Mouse (Mus musculus): ENCODE data around the gene Zfp467. TPM values are rescaled to one million over a fixed set of nuclear protein-coding genes. Genes with fewer than 3 reads are reported as not detected.

The Zfp467 gene
- polyA plus RNA-seq, 1 experiment: 37.0 TPM

DNA sequence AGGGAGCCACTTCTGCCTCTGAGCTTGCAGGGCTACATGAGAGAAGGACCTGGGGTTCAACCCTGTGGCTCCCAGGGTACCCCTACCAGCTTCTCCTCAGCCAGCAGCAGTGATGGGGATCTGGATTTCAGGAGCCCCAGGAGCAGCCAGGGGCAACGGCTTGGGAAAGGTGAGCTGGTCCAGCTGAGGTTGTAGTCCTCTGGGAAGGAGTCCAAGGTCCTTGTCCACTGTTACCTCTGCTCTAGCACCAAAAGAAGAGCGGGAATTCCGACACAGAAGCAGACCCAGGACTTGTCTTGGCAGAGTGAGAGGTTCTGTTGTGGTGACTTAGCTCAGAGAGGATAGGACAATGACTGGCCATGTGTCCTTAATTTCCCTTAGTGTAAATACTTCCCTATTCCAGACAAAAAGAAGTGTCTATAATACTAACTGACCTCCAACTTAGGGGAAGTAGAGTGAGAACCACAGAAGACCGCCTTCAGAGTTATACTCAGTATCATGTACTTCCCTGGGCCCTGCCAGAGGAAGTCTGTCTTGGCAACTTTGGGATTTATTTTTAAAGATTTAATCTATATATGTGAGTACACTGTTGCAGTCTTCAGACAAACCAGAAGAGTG, 35.8 kb downstream of the Zfp467 start:
- DNase-seq (ENCODE audit: low read depth): no peak
- TF ChIP-seq CTCF (IDR thresholded peaks at IDR 0.05; ENCODE audit: borderline replicate concordance, extremely low read depth, insufficient read depth, insufficient read length): no peak
- TF ChIP-seq POLR2A (IDR thresholded peaks at IDR 0.05; ENCODE audit: borderline replicate concordance, extremely low read depth, insufficient read depth, insufficient read length, poor library complexity, severe bottlenecking): no peak

DNA sequence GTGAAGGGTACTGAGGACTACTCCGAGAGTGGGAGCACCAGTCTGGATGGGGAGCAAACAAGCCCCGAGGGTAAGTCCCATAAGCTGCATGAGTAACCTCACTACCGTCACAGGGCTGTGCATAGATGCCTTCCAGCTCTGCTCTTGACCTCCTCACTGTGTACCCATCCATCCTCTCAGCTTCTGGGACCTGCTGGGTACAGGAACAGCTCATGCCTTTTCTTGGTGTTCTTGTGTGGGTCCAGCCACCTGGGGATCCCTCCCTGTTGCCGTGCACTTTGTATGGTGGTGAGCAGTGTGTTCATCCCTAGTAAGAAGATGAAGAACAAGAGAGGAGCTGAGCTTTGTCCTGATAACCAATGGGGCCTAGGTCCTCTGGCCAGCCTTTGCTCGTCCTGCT, 41.6 kb downstream of the Zfp467 start:
- TF ChIP-seq CTCF (IDR thresholded peaks at IDR 0.05; ENCODE audit: borderline replicate concordance, extremely low read depth, insufficient read depth, insufficient read length) (no peak), POLR2A (IDR thresholded peaks at IDR 0.05; ENCODE audit: borderline replicate concordance, extremely low read depth, insufficient read depth, insufficient read length, poor library complexity, severe bottlenecking) (no peak)
- DNase-seq (ENCODE audit: low read depth): no peak

DNA sequence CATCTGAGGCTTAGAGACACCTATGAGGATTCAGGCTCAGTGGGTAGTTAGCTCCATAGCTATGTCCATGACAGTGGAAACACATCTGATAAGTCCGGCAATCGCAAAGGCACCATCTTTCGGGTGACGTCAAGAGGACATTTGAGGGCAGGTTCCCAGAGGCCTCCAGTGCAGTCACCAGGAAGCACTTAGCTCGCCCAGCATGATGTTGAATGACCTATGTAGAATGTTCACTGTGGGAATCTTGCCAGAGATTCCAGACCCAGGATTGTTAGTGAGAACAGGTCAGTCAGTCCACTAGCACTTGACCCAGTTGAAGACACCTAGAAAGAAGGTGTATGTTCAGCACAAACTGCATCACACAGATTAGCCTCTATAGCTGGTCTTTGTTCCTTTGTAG, 45.7 kb downstream of the Zfp467 start:
- no peak for TF ChIP-seq CTCF (IDR thresholded peaks at IDR 0.05; ENCODE audit: borderline replicate concordance, extremely low read depth, insufficient read depth, insufficient read length)
- no peak for TF ChIP-seq POLR2A (IDR thresholded peaks at IDR 0.05; ENCODE audit: borderline replicate concordance, extremely low read depth, insufficient read depth, insufficient read length, poor library complexity, severe bottlenecking)
- DNase-seq (ENCODE audit: low read depth): no peak

DNA sequence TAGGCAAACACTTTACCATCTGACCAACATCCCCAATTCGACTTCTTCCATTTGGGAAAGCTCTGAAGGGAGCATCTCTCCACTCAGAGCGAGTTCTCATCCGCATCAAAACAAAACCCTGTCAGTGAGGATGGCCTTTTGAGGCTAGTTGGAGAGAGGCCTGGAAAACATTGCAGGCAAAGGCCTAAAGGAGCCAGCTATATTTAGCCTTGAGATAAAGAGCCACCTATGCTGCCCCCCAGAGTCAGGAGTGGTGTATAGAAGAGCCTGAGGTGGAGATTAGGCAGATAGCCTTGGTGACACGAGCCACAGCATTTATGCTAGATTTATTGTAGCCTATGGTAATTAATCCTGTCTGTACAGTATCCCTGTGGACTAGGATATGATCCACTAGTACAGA, 48.3 kb downstream of the Zfp467 start:
- DNase-seq (ENCODE audit: low read depth): peak; percentile 44
- TF ChIP-seq CTCF (IDR thresholded peaks at IDR 0.05; ENCODE audit: borderline replicate concordance, extremely low read depth, insufficient read depth, insufficient read length): peak; percentile 39; the same call in 1 of the 2 replicates
- no peak for TF ChIP-seq POLR2A (IDR thresholded peaks at IDR 0.05; ENCODE audit: borderline replicate concordance, extremely low read depth, insufficient read depth, insufficient read length, poor library complexity, severe bottlenecking)

DNA sequence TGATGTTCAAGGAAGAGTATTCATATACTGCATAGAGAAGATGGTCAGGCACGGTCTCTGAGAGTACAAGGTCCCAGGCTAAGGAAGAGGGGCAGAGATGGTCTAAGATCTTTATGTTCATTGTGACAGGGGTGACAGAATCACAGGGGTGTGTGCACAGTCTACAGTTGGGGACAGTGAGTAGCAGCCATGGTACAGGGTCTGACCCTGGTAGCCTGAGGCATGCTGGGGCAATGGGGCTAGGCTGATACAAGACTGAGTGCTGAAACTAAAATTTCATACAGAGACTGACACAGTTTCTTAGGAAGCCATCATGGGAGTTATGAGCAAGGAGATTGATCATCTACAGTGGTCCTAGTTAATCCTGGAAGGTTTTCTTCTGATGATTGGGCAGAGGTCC, 48.9 kb downstream of the Zfp467 start:
- TF ChIP-seq POLR2A (IDR thresholded peaks at IDR 0.05; ENCODE audit: borderline replicate concordance, extremely low read depth, insufficient read depth, insufficient read length, poor library complexity, severe bottlenecking) (no peak), CTCF (IDR thresholded peaks at IDR 0.05; ENCODE audit: borderline replicate concordance, extremely low read depth, insufficient read depth, insufficient read length) (no peak)
- no peak for DNase-seq (ENCODE audit: low read depth)

DNA sequence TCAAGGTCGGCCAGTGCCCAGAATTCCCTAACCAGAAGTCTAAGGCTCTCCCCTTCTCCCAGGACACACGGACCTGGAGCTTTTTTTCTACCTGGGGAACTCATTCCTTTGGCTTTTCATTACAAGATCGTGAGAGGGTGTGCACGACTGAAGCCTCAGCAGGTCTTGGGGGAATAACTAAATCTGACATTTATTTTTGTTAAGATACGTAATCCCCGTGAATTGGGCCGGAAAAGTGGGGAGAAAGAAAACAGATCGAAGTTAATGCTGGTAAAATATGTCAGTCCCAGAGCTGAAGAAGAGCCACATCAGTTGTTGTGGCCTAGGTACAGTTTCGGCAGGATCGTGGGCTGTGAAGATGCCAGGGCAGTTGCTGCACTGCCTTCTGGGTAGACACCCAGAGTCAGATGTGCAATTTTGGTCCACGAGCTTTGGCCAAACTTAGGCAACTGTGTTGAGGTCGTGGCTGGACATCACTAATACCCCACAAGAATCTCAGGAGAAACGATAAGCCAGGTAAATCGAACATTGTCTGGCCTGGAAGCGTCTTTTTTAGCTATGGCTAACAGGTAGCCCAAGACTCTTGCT, 49.5 kb downstream of the Zfp467 start:
- no peak for DNase-seq (ENCODE audit: low read depth)
- no peak for TF ChIP-seq POLR2A (IDR thresholded peaks at IDR 0.05; ENCODE audit: borderline replicate concordance, extremely low read depth, insufficient read depth, insufficient read length, poor library complexity, severe bottlenecking)
- no peak for TF ChIP-seq CTCF (IDR thresholded peaks at IDR 0.05; ENCODE audit: borderline replicate concordance, extremely low read depth, insufficient read depth, insufficient read length)

DNA sequence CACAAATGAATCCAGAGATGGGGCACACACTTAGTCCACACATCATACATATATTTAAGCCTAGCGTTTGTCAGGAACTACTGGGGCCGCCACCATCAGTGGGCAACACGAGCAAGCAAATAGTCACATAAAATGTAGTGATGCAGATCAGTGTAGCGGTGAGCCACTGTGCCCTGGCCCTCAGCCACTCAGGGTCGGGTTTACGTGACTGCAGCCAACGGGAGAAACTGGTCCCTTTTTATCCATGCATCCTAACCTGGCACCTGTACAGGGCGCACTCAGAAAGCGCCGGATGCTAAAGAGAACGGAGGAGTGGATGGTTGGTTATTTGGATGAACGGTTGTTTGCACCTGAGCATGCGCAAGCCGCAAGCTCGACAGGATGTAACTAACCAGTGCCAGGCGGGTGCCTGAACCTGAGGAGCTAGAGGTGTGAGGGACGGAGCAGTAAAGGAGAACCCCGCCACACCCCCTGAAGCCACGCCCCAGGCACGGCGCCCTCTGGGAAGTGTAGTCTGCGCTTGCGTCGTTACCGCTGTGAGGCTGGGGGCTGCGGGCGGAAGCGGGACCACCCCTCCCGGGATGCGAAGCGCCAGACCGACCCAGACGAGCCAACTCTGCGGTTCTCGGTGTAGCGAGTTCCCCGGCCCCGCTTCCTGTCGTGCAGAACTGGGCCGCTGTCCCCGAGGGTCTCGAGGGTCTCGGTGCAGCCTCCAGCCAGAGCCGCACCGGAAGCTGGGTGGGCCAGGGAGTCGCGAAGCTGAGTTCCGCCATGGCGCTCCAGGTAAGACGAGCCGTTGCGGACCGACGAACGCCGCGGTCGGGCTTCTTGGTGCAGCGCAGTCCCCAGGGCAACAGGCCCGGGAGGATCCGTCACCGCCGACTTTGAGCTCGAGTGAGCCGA, 50.3 kb downstream of the Zfp467 start, which contains the start of gene Krba1:
Gene Krba1, plus strand, starts transcription at position 482 of the 903 bp plus-strand sequence.
- TF ChIP-seq POLR2A (IDR thresholded peaks at IDR 0.05; ENCODE audit: borderline replicate concordance, extremely low read depth, insufficient read depth, insufficient read length, poor library complexity, severe bottlenecking) (peak; percentile 46; the same call in 1 of the 2 replicates), CTCF (IDR thresholded peaks at IDR 0.05; ENCODE audit: borderline replicate concordance, extremely low read depth, insufficient read depth, insufficient read length) (no peak)
- peak; percentile 95 for DNase-seq (ENCODE audit: low read depth)

DNA sequence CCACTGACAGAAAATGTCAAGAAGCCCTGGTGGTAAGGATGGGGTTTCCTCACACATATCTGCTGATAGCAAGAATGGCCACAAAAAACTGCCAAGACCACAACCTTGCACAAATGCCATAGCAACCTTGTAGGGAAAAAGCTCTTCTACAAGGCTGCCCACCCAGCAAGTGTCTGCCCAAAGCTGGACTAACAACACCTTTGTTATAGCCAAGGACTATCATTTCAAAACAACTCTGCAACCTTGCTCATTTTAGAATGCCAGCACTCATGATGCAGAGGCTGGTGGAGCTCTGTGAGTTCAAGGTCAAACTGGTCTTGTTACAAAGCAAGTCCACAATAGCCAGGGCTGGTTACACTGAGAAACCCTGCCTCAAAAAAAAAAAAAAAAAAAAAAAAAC, 51.8 kb downstream of the Zfp467 start:
- no peak for DNase-seq (ENCODE audit: low read depth)
- TF ChIP-seq CTCF (IDR thresholded peaks at IDR 0.05; ENCODE audit: borderline replicate concordance, extremely low read depth, insufficient read depth, insufficient read length): no peak
- no peak for TF ChIP-seq POLR2A (IDR thresholded peaks at IDR 0.05; ENCODE audit: borderline replicate concordance, extremely low read depth, insufficient read depth, insufficient read length, poor library complexity, severe bottlenecking)

DNA sequence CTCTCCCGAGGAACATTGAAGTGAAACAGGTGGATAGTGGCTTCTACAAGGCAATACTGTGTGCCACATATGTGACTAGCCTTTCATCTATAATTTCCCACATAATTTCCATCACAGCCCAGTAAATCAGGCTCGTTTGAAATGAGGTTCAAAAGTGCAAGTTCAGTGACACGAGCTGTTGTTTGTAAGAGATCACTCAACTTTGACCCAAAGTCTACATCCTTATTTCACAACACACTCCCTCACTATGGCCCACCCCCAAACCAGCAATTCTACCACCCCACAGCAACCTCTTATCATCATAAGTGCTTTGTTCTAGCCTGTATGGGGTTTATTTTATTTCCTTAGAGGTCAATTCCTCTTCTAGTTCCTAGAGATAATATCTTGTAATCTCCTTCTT, 57.4 kb downstream of the Zfp467 start:
- DNase-seq (ENCODE audit: low read depth): no peak
- TF ChIP-seq POLR2A (IDR thresholded peaks at IDR 0.05; ENCODE audit: borderline replicate concordance, extremely low read depth, insufficient read depth, insufficient read length, poor library complexity, severe bottlenecking) (no peak), CTCF (IDR thresholded peaks at IDR 0.05; ENCODE audit: borderline replicate concordance, extremely low read depth, insufficient read depth, insufficient read length) (no peak)

Other genes starting within 250 kb of the Zfp467 start
- gene Krba1, start 50.2 kb downstream of the Zfp467 start, polyA plus RNA-seq (2012; rRNA removed): 48.0 and 52.3 TPM in 2 replicates
- 1.3 and 1.7 TPM in 2 replicates for gene Sspo, start 2.4 kb upstream of the Zfp467 start, polyA plus RNA-seq (2012; rRNA removed)
- gene Atp6v0e2, start 91.8 kb upstream of the Zfp467 start, polyA plus RNA-seq (2012; rRNA removed): 220 and 228 TPM in 2 replicates
- 31.3 and 35.6 TPM in 2 replicates for gene Lrrc61, start 109.0 kb upstream of the Zfp467 start, polyA plus RNA-seq (2012; rRNA removed)
- gene Rarres2, start 127.0 kb upstream of the Zfp467 start, polyA plus RNA-seq (2012; rRNA removed): 2.8 and 3.1 TPM in 2 replicates
- not detected in 2 replicates for gene Gm45021, start 143.8 kb upstream of the Zfp467 start, polyA plus RNA-seq (2012; rRNA removed)
- gene Repin1, start 148.1 kb upstream of the Zfp467 start, polyA plus RNA-seq (2012; rRNA removed): 60.0 and 69.2 TPM in 2 replicates
- not detected in 2 replicates for gene Gm44965, start 148.1 kb upstream of the Zfp467 start, polyA plus RNA-seq (2012; rRNA removed)
- gene Zfp775, start 156.2 kb upstream of the Zfp467 start, polyA plus RNA-seq (2012; rRNA removed): 14.6 and 15.0 TPM in 2 replicates
- 11.0 and 14.0 TPM in 2 replicates for gene AI854703, start 180.9 kb upstream of the Zfp467 start, polyA plus RNA-seq (2012; rRNA removed)
- gene Gimap8, start 201.4 kb upstream of the Zfp467 start, polyA plus RNA-seq (2012; rRNA removed): 0.81 and 1.6 TPM in 2 replicates
- 1.6 and 1.7 TPM in 2 replicates for gene Gimap9, start 230.3 kb upstream of the Zfp467 start, polyA plus RNA-seq (2012; rRNA removed)
- gene Gimap4, start 238.7 kb upstream of the Zfp467 start, polyA plus RNA-seq (2012; rRNA removed): 1.2 and 1.6 TPM in 2 replicates

All from brain, embryonic 14.5 days (tissue).